Comparison of ENCODE assay signal across 22 mouse cellular contexts in genomic region chr5:144971266-144971665, GRCm38 (mm10). TPM values are rescaled to one million over a fixed set of nuclear protein-coding genes. Genes with fewer than 3 reads are reported as not detected.
DNase-seq lines count a peak whose midpoint lies in the region; ATAC-seq and TF ChIP-seq lines count a peak whose summit lies in the region.
"Had no signal": no experiment of that assay in that cellular context is flagged by ENCODE, and none has a peak within 500 bp of the region (broad histone marks: within the 10 kb centered on the region; RNA-seq: fewer than 3 reads in every experiment).

No protein-coding gene starts in this region.

- ATAC-seq in intestine, postnatal 0 days: no peak
- no peak for ATAC-seq in intestine, embryonic 16.5 days
- ATAC-seq in lung, postnatal 0 days: no peak
- ATAC-seq in erythroid progenitor cell, adult 5-6 weeks (replicated peaks; ENCODE audit: low FRiP score, poor library complexity, severe bottlenecking): no peak
- ATAC-seq: hindbrain, embryonic 16.5 days; midbrain, embryonic 16.5 days had no signal

- peak; percentile 59 for TF ChIP-seq CTCF in intestine, postnatal 0 days (IDR thresholded peaks at IDR 0.05; ENCODE audit: low read depth)
- TF ChIP-seq CTCF in lung, postnatal 0 days (IDR thresholded peaks at IDR 0.05): peak; percentile 49
- peak; percentile 10 to 53 (median 21); a peak in 3 of 6 replicates for TF ChIP-seq CTCF in MEL (IDR thresholded peaks at IDR 0.05 in 2 of 3, conservative IDR thresholded peaks at IDR 0.05 in 1 of 3; ENCODE audit: control insufficient read depth in 1 of 3, insufficient read depth in 1 of 3, low read depth in 2 of 3, low read length in 3 of 3, poor library complexity in 1 of 3, severe bottlenecking in 1 of 3)

- H3K4me2 ChIP-seq in intestine, postnatal 0 days (replicated peaks; ENCODE audit: low read depth): no peak overlapping the region
- H3K4me2 ChIP-seq in intestine, embryonic 16.5 days (ENCODE audit: low read depth, low read length): no peak overlapping the region
- no peak overlapping the region for H3K4me2 ChIP-seq in lung, postnatal 0 days (replicated peaks; ENCODE audit: low read depth, low read length)
- H3K4me2 ChIP-seq: heart, embryonic 13.5 days; limb, embryonic 13.5 days had no signal

- no peaks in the 10 kb centered on the region for H3K4me1 ChIP-seq in intestine, postnatal 0 days (replicated peaks; ENCODE audit: control insufficient read depth, insufficient read depth, low read length)
- no peaks in the 10 kb centered on the region for H3K4me1 ChIP-seq in intestine, embryonic 16.5 days (ENCODE audit: control insufficient read depth, insufficient read depth, low read length)
- peaks cover 3% of the 10 kb centered on the region for H3K4me1 ChIP-seq in lung, postnatal 0 days (ENCODE audit: insufficient read depth, low read depth, low read length)
- no peaks in the 10 kb centered on the region for H3K4me1 ChIP-seq in MEL (ENCODE audit: control insufficient read depth in 1 of 2, insufficient read depth in 2 of 2, low read length in 2 of 2)

- H3K36me3 ChIP-seq in intestine, postnatal 0 days (ENCODE audit: control insufficient read depth, insufficient read depth): no peaks in the 10 kb centered on the region
- no peaks in the 10 kb centered on the region for H3K36me3 ChIP-seq in intestine, embryonic 16.5 days (ENCODE audit: control insufficient read depth, insufficient read depth, low read length)
- H3K36me3 ChIP-seq in lung, postnatal 0 days (ENCODE audit: insufficient read depth, low read length): no peaks in the 10 kb centered on the region
- H3K36me3 ChIP-seq in MEL (ENCODE audit: control insufficient read depth in 1 of 2, insufficient read depth in 2 of 2, low read length in 2 of 2): no peaks in the 10 kb centered on the region
- H3K36me3 ChIP-seq: heart, embryonic 13.5 days; limb, embryonic 13.5 days had no signal

- 89% methylated on average over 3 of the region's 3 CpGs for WGBS in intestine, postnatal 0 days
- WGBS in intestine, embryonic 16.5 days: 84% methylated on average over 3 of the region's 3 CpGs
- WGBS in lung, postnatal 0 days: 83% methylated on average over 3 of the region's 3 CpGs

- TF ChIP-seq RAD21 in MEL (IDR thresholded peaks at IDR 0.05; ENCODE audit: low read depth, low read length): peak; percentile 24

- no peaks in the 10 kb centered on the region for H3K27me3 ChIP-seq in intestine, postnatal 0 days (replicated peaks; ENCODE audit: control insufficient read depth, insufficient read depth, low read length)
- no peaks in the 10 kb centered on the region for H3K27me3 ChIP-seq in intestine, embryonic 16.5 days (replicated peaks; ENCODE audit: control insufficient read depth, insufficient read depth, low read length)
- H3K27me3 ChIP-seq in lung, postnatal 0 days (replicated peaks; ENCODE audit: insufficient read depth, low read length): no peaks in the 10 kb centered on the region
- H3K27me3 ChIP-seq in MEL (ENCODE audit: control insufficient read depth in 1 of 2, insufficient read depth in 2 of 2, low read length in 2 of 2): peaks cover 2 to 6% of the 10 kb centered on the region in 2 experiments
- H3K27me3 ChIP-seq: limb, embryonic 13.5 days had no signal

- no peak for DNase-seq in lung, postnatal 0 days (ENCODE audit: low spot score)
- DNase-seq in lung, postnatal 10 days: no peak
- peak; percentile 23 for DNase-seq in MEL (ENCODE audit: low read depth, low spot score)
- DNase-seq in testis, postnatal 10 days (ENCODE audit: low spot score): no peak
- DNase-seq: cerebellum, adult 18-20 months; cerebellum, postnatal 25 days; embryo, embryonic 11 days; heart, postnatal 4 days; kidney, adult 9 months; kidney, postnatal 4 days; lung, postnatal 14 days; right cerebral cortex, postnatal 14 days; spleen, adult 18-20 months; thymus, adult 18-20 months had no signal

- H3K27ac ChIP-seq in intestine, postnatal 0 days (ENCODE audit: low read depth, low read length): no peak overlapping the region
- H3K27ac ChIP-seq in intestine, embryonic 16.5 days (ENCODE audit: low read length): no peak overlapping the region
- no peak overlapping the region for H3K27ac ChIP-seq in lung, postnatal 0 days (ENCODE audit: low read length)
- no peak overlapping the region for H3K27ac ChIP-seq in MEL (ENCODE audit: control insufficient read depth, low read depth, low read length)
- H3K27ac ChIP-seq: heart, embryonic 13.5 days; limb, embryonic 13.5 days; liver, embryonic 14.5 days had no signal

- no peak overlapping the region for H3K9ac ChIP-seq in intestine, postnatal 0 days (ENCODE audit: low read depth, low read length)
- H3K9ac ChIP-seq in intestine, embryonic 16.5 days (ENCODE audit: low read depth, low read length): no peak overlapping the region
- no peak overlapping the region for H3K9ac ChIP-seq in lung, postnatal 0 days (replicated peaks; ENCODE audit: low read depth)
- H3K9ac ChIP-seq in MEL (ENCODE audit: control insufficient read depth, low read depth, low read length, poor library complexity, severe bottlenecking): no peak overlapping the region
- H3K9ac ChIP-seq: heart, embryonic 13.5 days; limb, embryonic 13.5 days; liver, embryonic 14.5 days had no signal

- H3K79me2 ChIP-seq in MEL (ENCODE audit: control insufficient read depth, insufficient read depth, low read length, poor library complexity): no peaks in the 10 kb centered on the region

- H3K4me3 ChIP-seq in intestine, postnatal 0 days (ENCODE audit: low read depth, low read length): no peak overlapping the region
- no peak overlapping the region for H3K4me3 ChIP-seq in intestine, embryonic 16.5 days (ENCODE audit: low read length)
- no peak overlapping the region for H3K4me3 ChIP-seq in lung, postnatal 0 days (ENCODE audit: low read depth, low read length)
- H3K4me3 ChIP-seq in MEL (ENCODE audit: control insufficient read depth in 1 of 2, insufficient read depth in 1 of 2, low read depth in 2 of 2, low read length in 2 of 2): no peak overlapping the region
- H3K4me3 ChIP-seq: heart, embryonic 13.5 days; limb, embryonic 13.5 days had no signal

- no peak for TF ChIP-seq EP300 in lung, postnatal 0 days (IDR thresholded peaks at IDR 0.05)
- TF ChIP-seq EP300 in MEL (IDR thresholded peaks at IDR 0.05; ENCODE audit: low read depth in 1 of 2, low read length in 2 of 2): no peak

- H3K9me3 ChIP-seq in intestine, postnatal 0 days (ENCODE audit: control insufficient read depth): no peaks in the 10 kb centered on the region
- H3K9me3 ChIP-seq in intestine, embryonic 16.5 days (ENCODE audit: control insufficient read depth, low read length): no peaks in the 10 kb centered on the region
- no peaks in the 10 kb centered on the region for H3K9me3 ChIP-seq in lung, postnatal 0 days (ENCODE audit: low read length)
- no peaks in the 10 kb centered on the region for H3K9me3 ChIP-seq in MEL (replicated peaks; ENCODE audit: insufficient read depth, low read length)
- H3K9me3 ChIP-seq: heart, embryonic 13.5 days; limb, embryonic 13.5 days had no signal

- no peak for TF ChIP-seq POLR2A in MEL (IDR thresholded peaks at IDR 0.05; ENCODE audit: control insufficient read depth in 1 of 2, insufficient read depth in 1 of 2, low read depth in 1 of 2, low read length in 2 of 2, poor library complexity in 1 of 2)

TF ChIP-seq in MEL, 35 proteins besides CTCF, POLR2A, EP300 and RAD21:
- peak; percentile 32; the same call in 1 of the 2 replicates for TF ChIP-seq SMC3 (IDR thresholded peaks at IDR 0.05; ENCODE audit: low read depth, low read length)
- no peak for TF ChIP-seq ZNF384 (IDR thresholded peaks at IDR 0.05; ENCODE audit: low read depth, low read length)
TF ChIP-seq in MEL: peak in this region for 1.

RNA-seq across cellular contexts. Expression of gene Smurf1, which starts 5.6 kb away (rescaled TPM):
- 7.4 and 8.2 TPM in 2 replicates for polyA plus RNA-seq in intestine, postnatal 0 days (2015; fragmentation: Nextera tagmentation; extraction: Ambion mirVana)
- 3.5 and 5.0 TPM in 2 replicates for polyA plus RNA-seq in intestine, embryonic 16.5 days (2015; fragmentation: Nextera tagmentation; extraction: Ambion mirVana)
- 12.5 and 13.2 TPM in 2 replicates for polyA plus RNA-seq in lung, postnatal 0 days (2015; fragmentation: Nextera tagmentation; extraction: Ambion mirVana)
- 3.9 and 4.0 TPM in 2 replicates for total RNA-seq in MEL (2012; rRNA removed)
- polyA plus RNA-seq in MEL (2012; ENCODE audit: insufficient read depth in 1 of 2, insufficient read length in 2 of 2, low read depth in 1 of 2, low replicate concordance in 2 of 2, missing spikeins in 1 of 2): 10 to 100 TPM in 1 of 2 experiments, not detected in 1; 10.6 TPM
- not detected in 2 replicates for total RNA-seq in erythroid progenitor cell, adult 5-6 weeks (2015; ENCODE audit: low replicate concordance)
- 1.9 and 2.1 TPM in 2 replicates for total RNA-seq in erythroid progenitor cell, adult 5-6 weeks (2017; ENCODE audit: low replicate concordance)
